Mouse (Mus musculus): Measurements from ENCODE around the gene Ets1. TPM values are rescaled to one million over a fixed set of nuclear protein-coding genes. Genes with fewer than 3 reads are reported as not detected.

Ets1 gene
- polyA plus RNA-seq, 1 experiment, result 0.06 TPM

DNA sequence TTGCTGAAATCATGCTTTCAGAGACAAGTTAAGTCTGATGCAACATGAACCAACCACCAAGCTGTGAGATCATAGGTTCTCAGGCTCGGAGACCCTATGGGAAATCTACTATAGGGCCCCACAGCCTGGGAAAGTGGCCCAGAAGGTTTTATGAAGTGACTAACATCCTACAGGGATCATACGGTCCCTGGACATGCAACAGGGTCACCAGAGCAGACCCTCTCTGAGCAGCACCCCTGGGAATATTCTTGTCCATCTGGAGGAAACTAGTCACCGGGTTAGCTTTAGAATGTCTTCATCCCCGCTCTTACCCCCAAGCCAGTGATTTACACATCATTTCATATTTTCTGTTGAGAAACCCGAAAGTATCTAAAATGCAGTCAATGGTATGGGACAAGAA, 34.1 kb upstream of the Ets1 start:
- no peaks in the 10 kb centered on the region for H3K9me3 ChIP-seq (ENCODE audit: control insufficient read depth, low read length)
- TF ChIP-seq GATA1 (IDR thresholded peaks at IDR 0.05; ENCODE audit: low read length) (no peak), TAL1 (IDR thresholded peaks at IDR 0.05; ENCODE audit: low read length) (no peak)
- peaks cover 48% of the 10 kb centered on the region for H3K4me1 ChIP-seq (ENCODE audit: control insufficient read depth)
- H3K27me3 ChIP-seq (ENCODE audit: control insufficient read depth), result peaks cover 16% of the 10 kb centered on the region
- no peak overlapping the region for H3K4me3 ChIP-seq (replicated peaks)
- H3K36me3 ChIP-seq (ENCODE audit: control insufficient read depth), result no peaks in the 10 kb centered on the region

DNA sequence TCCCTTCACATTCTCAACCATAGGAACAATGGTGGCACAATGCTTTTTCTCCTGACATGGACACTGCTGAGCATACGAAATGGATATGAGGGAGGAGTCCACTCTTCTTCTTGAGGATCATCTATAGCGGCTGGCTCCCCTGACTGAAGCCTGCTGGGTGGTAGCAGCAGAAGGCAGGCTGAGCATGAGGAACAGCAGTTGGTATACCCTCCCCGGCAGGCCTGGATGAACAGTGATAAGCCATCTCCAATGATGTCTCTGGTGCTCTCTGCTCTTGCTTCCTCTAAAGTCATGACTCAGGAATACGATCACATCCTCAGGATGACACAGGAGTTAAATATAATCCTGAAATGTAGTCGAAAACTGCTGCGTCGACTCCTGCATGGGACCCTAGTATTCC, 32.9 kb upstream of the Ets1 start:
- Histone ChIP-seq H3K4me3 (replicated peaks) (no peak overlapping the region), H3K9me3 (ENCODE audit: control insufficient read depth, low read length) (no peaks in the 10 kb centered on the region), H3K27me3 (ENCODE audit: control insufficient read depth) (peaks cover 16% of the 10 kb centered on the region), H3K4me1 (ENCODE audit: control insufficient read depth) (peaks cover 59% of the 10 kb centered on the region), H3K36me3 (ENCODE audit: control insufficient read depth) (no peaks in the 10 kb centered on the region)
- TF ChIP-seq TAL1 (IDR thresholded peaks at IDR 0.05; ENCODE audit: low read length) (no peak), GATA1 (IDR thresholded peaks at IDR 0.05; ENCODE audit: low read length) (no peak; the same call in 1 of the 2 replicates)

DNA sequence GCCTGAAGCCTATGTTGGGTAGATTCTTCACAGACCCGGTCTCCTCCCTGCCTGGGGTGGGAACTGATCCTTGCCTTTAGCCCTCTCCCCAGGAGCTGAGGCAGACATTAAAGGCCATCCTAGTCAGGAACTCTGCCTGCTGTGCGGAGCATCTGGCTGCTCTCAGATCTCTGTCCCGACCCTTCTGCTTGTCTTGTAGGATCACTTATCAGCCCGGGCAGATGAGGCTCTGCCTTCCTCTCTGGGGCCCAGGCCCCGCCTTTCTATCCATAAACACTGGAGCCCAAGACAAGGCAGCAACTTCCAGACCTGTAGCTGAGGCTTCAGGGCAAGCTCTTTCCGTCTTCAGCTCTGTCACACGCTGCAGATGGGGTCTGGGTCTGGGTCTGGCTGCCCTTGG, 28.8 kb upstream of the Ets1 start:
- Histone ChIP-seq H3K36me3 (ENCODE audit: control insufficient read depth) (no peaks in the 10 kb centered on the region), H3K4me3 (replicated peaks) (peak overlapping the region; percentile 55), H3K9me3 (ENCODE audit: control insufficient read depth, low read length) (no peaks in the 10 kb centered on the region), H3K27me3 (ENCODE audit: control insufficient read depth) (peaks cover 9% of the 10 kb centered on the region), H3K4me1 (ENCODE audit: control insufficient read depth) (peaks cover 83% of the 10 kb centered on the region)
- TF ChIP-seq TAL1 (IDR thresholded peaks at IDR 0.05; ENCODE audit: low read length) (peak; percentile 75), GATA1 (IDR thresholded peaks at IDR 0.05; ENCODE audit: low read length) (peak; percentile 69)

DNA sequence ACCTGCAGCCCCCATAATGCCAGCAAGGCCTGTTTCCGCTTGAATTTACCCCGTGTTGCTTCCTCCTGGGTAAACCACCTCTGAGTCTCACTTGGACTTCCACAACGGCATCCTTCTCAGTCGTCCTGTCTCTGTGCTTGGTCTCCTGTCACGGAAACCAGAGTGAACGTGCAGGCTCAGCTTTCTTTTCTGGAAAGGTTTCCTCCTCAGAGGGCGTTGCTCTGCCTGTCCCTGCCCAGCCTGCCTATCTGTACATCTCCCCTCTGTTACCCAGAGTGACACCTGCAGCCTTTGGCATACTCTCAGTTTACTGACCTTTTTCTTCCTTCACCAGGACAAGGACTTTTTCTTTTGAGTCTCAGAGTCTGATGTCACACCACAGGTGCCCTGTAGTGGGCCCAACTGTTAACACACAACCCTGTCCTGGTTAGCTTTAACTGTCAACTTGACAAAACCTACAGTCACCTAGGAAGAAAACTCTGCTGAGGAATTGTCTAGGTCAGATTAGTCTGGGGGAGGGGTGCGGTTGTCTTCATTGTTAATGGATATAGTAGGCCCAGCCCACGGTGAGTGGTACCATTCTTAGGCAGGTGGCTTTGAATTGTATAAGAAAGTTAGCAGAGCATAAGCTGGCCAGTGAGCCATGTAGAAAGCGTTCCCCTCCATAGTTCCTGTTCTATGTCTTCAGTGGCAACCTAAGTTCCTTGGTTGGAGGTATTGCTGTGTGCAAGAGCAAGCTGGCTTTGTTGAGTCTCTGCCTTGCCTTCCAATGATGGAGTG, 27.0 kb upstream of the Ets1 start:
- Histone ChIP-seq H3K9me3 (ENCODE audit: control insufficient read depth, low read length) (no peaks in the 10 kb centered on the region), H3K4me3 (replicated peaks) (no peak overlapping the region), H3K36me3 (ENCODE audit: control insufficient read depth) (no peaks in the 10 kb centered on the region), H3K4me1 (ENCODE audit: control insufficient read depth) (peaks cover 67% of the 10 kb centered on the region), H3K27me3 (ENCODE audit: control insufficient read depth) (peaks cover 7% of the 10 kb centered on the region)
- no peak for TF ChIP-seq TAL1 (IDR thresholded peaks at IDR 0.05; ENCODE audit: low read length)
- TF ChIP-seq GATA1 (IDR thresholded peaks at IDR 0.05; ENCODE audit: low read length), result no peak

DNA sequence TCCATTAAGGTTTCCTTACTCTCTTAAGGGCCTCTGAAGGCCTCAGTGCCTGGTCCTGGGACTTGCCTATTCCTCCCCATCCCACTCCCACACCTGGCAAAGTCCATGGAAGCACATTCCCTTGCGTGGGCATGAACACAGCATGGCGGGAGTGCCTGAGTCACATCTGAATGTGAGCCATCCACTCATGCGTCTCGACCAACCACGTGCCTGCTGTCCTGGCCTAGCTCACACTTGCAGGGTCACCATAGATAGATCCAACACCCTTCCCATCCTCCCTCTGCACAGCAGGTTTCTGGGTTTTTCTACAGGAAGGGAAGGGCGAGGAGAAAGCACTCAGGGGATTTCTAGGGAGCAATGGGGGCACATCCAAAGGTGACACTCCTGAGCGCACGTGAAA, 25.8 kb upstream of the Ets1 start:
- H3K9me3 ChIP-seq (ENCODE audit: control insufficient read depth, low read length), result no peaks in the 10 kb centered on the region
- H3K4me1 ChIP-seq (ENCODE audit: control insufficient read depth), result peaks cover 55% of the 10 kb centered on the region
- H3K36me3 ChIP-seq (ENCODE audit: control insufficient read depth), result no peaks in the 10 kb centered on the region
- H3K4me3 ChIP-seq (replicated peaks), result no peak overlapping the region
- TF ChIP-seq TAL1 (IDR thresholded peaks at IDR 0.05; ENCODE audit: low read length) (no peak), GATA1 (IDR thresholded peaks at IDR 0.05; ENCODE audit: low read length) (no peak)
- H3K27me3 ChIP-seq (ENCODE audit: control insufficient read depth), result peaks cover 9% of the 10 kb centered on the region

DNA sequence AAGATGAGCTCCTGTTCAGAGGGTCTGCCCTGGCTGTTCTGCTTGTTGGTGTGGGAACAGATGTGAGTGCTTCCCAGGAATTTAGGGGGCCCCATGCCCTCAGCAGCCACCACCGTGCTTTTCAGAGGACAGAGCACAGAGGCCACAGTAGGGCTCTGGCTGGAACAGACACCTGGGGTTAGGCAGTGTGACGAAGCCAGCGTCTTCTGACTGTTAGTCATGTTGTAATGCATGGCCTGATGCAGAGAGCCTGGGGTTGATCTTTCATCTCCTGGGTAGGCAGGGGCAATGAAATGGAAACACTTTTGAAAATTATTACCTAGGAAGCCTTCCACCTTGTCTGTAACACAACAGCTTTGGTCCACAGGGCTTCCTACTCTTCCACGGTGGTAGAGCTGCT, 25.4 kb upstream of the Ets1 start:
- Histone ChIP-seq H3K4me1 (ENCODE audit: control insufficient read depth) (peaks cover 51% of the 10 kb centered on the region), H3K27me3 (ENCODE audit: control insufficient read depth) (peaks cover 9% of the 10 kb centered on the region), H3K9me3 (ENCODE audit: control insufficient read depth, low read length) (no peaks in the 10 kb centered on the region), H3K36me3 (ENCODE audit: control insufficient read depth) (no peaks in the 10 kb centered on the region), H3K4me3 (replicated peaks) (no peak overlapping the region)
- no peak for TF ChIP-seq TAL1 (IDR thresholded peaks at IDR 0.05; ENCODE audit: low read length)
- TF ChIP-seq GATA1 (IDR thresholded peaks at IDR 0.05; ENCODE audit: low read length), result no peak

DNA sequence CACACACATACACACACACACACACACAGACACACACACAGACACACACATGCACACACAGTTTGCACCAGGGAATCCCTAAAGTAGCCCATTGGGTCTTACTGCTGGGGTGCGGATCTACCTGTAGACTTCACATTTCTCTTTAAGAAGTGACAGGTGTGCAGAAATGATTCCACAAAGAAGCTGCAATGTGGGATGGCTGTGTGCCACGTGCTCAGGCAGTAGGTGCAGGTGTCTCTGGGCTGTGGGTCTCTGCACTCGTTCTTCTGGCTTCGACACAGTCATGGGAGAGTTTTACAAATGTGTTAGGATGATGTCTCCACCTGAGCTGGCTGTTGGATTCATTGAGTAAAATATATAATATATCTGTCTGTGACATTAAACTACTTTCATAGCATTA, 24.7 kb upstream of the Ets1 start:
- Histone ChIP-seq H3K27me3 (ENCODE audit: control insufficient read depth) (peaks cover 9% of the 10 kb centered on the region), H3K9me3 (ENCODE audit: control insufficient read depth, low read length) (no peaks in the 10 kb centered on the region), H3K4me1 (ENCODE audit: control insufficient read depth) (peaks cover 43% of the 10 kb centered on the region), H3K4me3 (replicated peaks) (no peak overlapping the region), H3K36me3 (ENCODE audit: control insufficient read depth) (no peaks in the 10 kb centered on the region)
- TF ChIP-seq TAL1 (IDR thresholded peaks at IDR 0.05; ENCODE audit: low read length), result no peak
- no peak for TF ChIP-seq GATA1 (IDR thresholded peaks at IDR 0.05; ENCODE audit: low read length)

DNA sequence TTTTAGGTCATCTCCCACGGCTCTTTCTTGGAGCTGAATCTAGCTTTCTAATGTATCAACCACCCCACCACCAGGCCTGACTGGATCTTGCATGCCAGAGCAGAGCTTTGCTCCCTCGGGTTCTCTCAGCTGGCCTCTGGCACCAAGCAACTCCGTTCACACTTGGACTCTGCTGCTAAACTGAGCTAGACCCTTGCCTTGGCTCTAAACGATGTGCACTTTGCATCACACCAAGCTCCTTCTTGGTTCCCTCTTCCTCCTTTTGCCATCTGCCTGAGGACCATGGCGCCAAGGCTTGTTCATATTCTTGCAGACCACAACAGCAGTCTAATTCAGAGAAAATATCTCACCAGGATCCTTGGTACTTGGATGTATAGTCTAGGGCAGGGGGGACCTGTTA, 23.6 kb upstream of the Ets1 start:
- H3K4me3 ChIP-seq (replicated peaks), result no peak overlapping the region
- H3K27me3 ChIP-seq (ENCODE audit: control insufficient read depth), result peaks cover 10% of the 10 kb centered on the region
- H3K36me3 ChIP-seq (ENCODE audit: control insufficient read depth), result no peaks in the 10 kb centered on the region
- no peak for TF ChIP-seq GATA1 (IDR thresholded peaks at IDR 0.05; ENCODE audit: low read length)
- no peak for TF ChIP-seq TAL1 (IDR thresholded peaks at IDR 0.05; ENCODE audit: low read length)
- no peaks in the 10 kb centered on the region for H3K9me3 ChIP-seq (ENCODE audit: control insufficient read depth, low read length)
- H3K4me1 ChIP-seq (ENCODE audit: control insufficient read depth), result peaks cover 33% of the 10 kb centered on the region

DNA sequence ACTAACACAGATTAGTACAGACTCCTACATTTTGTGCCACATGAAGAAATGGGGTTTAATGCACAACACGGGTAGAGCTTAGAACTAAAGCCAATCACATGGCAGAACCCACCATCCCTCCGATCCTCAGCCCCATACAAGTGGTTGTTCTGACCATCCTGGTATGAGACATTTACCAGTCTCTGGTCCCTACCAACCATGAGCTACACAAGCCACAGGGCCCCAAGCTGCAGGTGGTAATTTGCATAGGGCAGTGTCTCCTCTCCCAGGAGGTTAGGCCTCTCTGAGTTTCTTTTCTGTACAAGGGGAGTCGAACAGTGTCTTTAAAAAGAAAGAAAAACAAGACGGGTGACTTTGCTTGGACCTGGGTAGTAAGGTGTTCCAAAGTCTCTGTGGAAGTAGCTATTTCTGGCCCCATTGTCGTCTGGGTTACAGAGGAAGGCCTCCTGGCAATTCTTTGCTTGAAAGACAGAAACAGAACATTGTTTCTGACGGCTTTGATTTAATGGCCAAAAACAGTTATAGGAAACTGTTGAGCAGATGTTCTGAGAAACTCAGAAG, 23.1 kb upstream of the Ets1 start:
- Histone ChIP-seq H3K36me3 (ENCODE audit: control insufficient read depth) (no peaks in the 10 kb centered on the region), H3K9me3 (ENCODE audit: control insufficient read depth, low read length) (no peaks in the 10 kb centered on the region), H3K4me1 (ENCODE audit: control insufficient read depth) (peaks cover 27% of the 10 kb centered on the region), H3K27me3 (ENCODE audit: control insufficient read depth) (peaks cover 12% of the 10 kb centered on the region), H3K4me3 (replicated peaks) (no peak overlapping the region)
- TF ChIP-seq TAL1 (IDR thresholded peaks at IDR 0.05; ENCODE audit: low read length), result no peak
